Mouse (Mus musculus): Measurements from ENCODE around the gene Thbs3. TPM values are rescaled to one million over a fixed set of nuclear protein-coding genes. Genes with fewer than 3 reads are reported as not detected.

The Thbs3 gene
- 20.8 and 22.8 TPM in 2 replicates for polyA plus RNA-seq (2012; rRNA removed)

- 3% methylated on average over 19 of the region's 19 CpGs for WGBS
- DNase-seq (ENCODE audit: low read depth, low spot score), result no peak
These were observed at the start of gene Thbs3 for GRCm38 (mm10) chr3:89214681-89215411. TSS of gene Thbs3 (plus strand) at chr3:89215180.

GRCm38 (mm10) chr3:89165268-89165870 lies 49.6 kb upstream of the Thbs3 start:
- no peak for DNase-seq (ENCODE audit: low read depth, low spot score)
- 6% methylated on average over 12 of the region's 12 CpGs for WGBS

GRCm38 (mm10) chr3:89166945-89167344 lies 48.0 kb upstream of the Thbs3 start:
- 92% methylated on average over 19 of the region's 19 CpGs for WGBS
- no peak for DNase-seq (ENCODE audit: low read depth, low spot score)

GRCm38 (mm10) chr3:89174844-89175243 lies 40.1 kb upstream of the Thbs3 start:
- DNase-seq (ENCODE audit: low read depth, low spot score), result no peak
- 91% methylated on average over 11 of the region's 11 CpGs for WGBS

GRCm38 (mm10) chr3:89175544-89175943 lies 39.4 kb upstream of the Thbs3 start:
- no peak for DNase-seq (ENCODE audit: low read depth, low spot score)
- WGBS, result 86% methylated on average over 10 of the region's 10 CpGs

GRCm38 (mm10) chr3:89176421-89176820 lies 38.6 kb upstream of the Thbs3 start:
- DNase-seq (ENCODE audit: low read depth, low spot score), result no peak
- WGBS, result 81% methylated on average over 7 of the region's 7 CpGs

- under 1% methylated on average over 43 of the region's 43 CpGs for WGBS
- peak; percentile 92 for DNase-seq (ENCODE audit: low read depth, low spot score)
These were observed 37.5 kb upstream of the Thbs3 start, which contains the start of gene Scamp3 for GRCm38 (mm10) chr3:89177242-89178106. TSS of gene Scamp3 (plus strand) at chr3:89177473.

- 2% methylated on average over 6 of the region's 6 CpGs for WGBS
- no peak for DNase-seq (ENCODE audit: low read depth, low spot score)
These were observed 36.9 kb upstream of the Thbs3 start for GRCm38 (mm10) chr3:89178107-89178385.

- no peak for DNase-seq (ENCODE audit: low read depth, low spot score)
- 92% methylated on average over 11 of the region's 11 CpGs for WGBS
These were observed 35.9 kb upstream of the Thbs3 start for GRCm38 (mm10) chr3:89179056-89179455.

- no peak for DNase-seq (ENCODE audit: low read depth, low spot score)
- 93% methylated on average over 27 of the region's 27 CpGs for WGBS
These were observed 33.1 kb upstream of the Thbs3 start for GRCm38 (mm10) chr3:89181749-89182500.

GRCm38 (mm10) chr3:89182531-89183057 lies 32.4 kb upstream of the Thbs3 start:
- no peak for DNase-seq (ENCODE audit: low read depth, low spot score)
- WGBS, result 40% methylated on average over 7 of the region's 7 CpGs

- WGBS, result 8% methylated on average over 39 of the region's 39 CpGs
- DNase-seq (ENCODE audit: low read depth, low spot score), result peak; percentile 56
These were observed 31.7 kb upstream of the Thbs3 start, which contains the start of gene Fam189b for GRCm38 (mm10) chr3:89183058-89183958. TSS of gene Fam189b (plus strand) at chr3:89183143.

GRCm38 (mm10) chr3:89183959-89184315 lies 31.0 kb upstream of the Thbs3 start:
- 76% methylated on average over 6 of the region's 6 CpGs for WGBS
- DNase-seq (ENCODE audit: low read depth, low spot score), result no peak

- WGBS, result 72% methylated on average over 23 of the region's 23 CpGs
- DNase-seq (ENCODE audit: low read depth, low spot score), result no peak
These were observed 27.8 kb upstream of the Thbs3 start for GRCm38 (mm10) chr3:89187197-89187596.

GRCm38 (mm10) chr3:89187690-89188477 lies 27.1 kb upstream of the Thbs3 start:
- 88% methylated on average over 18 of the region's 18 CpGs for WGBS
- no peak for DNase-seq (ENCODE audit: low read depth, low spot score)

GRCm38 (mm10) chr3:89188478-89188875 lies 26.5 kb upstream of the Thbs3 start:
- WGBS, result 75% methylated on average over 12 of the region's 12 CpGs
- no peak for DNase-seq (ENCODE audit: low read depth, low spot score)

GRCm38 (mm10) chr3:89190436-89190835 lies 24.5 kb upstream of the Thbs3 start:
- DNase-seq (ENCODE audit: low read depth, low spot score), result no peak
- WGBS, result 73% methylated on average over 8 of the region's 8 CpGs

- WGBS, result 53% methylated on average over 1 of the region's 1 CpGs
- DNase-seq (ENCODE audit: low read depth, low spot score), result no peak
These were observed 21.6 kb upstream of the Thbs3 start for GRCm38 (mm10) chr3:89193351-89193750.

Measured in large intestine, adult 2 months (tissue).